Mouse (Mus musculus) forebrain, embryonic 11.5 days (tissue): ENCODE measurements at regions not wholly inside any gene's neighbourhood (a gene's known extent, or its start where the extent isn't known, plus 50 kb on each side); places are given as distances from the start of the nearest gene placed in this dataset.

Experiments used
- ATAC-seq: fragments of 200-750 bp; cut with Nextera tagmentation; replicated peaks from 2 replicates; pipeline ENCODE4 v1.8.0; 2017; ENCODE audit warnings: moderate TSS enrichment; ENCODE audit not compliant: low FRiP score
- DNase-seq: peaks from one replicate; pipeline ENCODE4 v3.0.0-alpha.2; 2017; ENCODE audit warnings: low spot score
- H3K27ac ChIP-seq: fragments of 300-500 bp; sonication (generic); 2 replicates; pipeline ENCODE4 v1.5.1; 2014; ENCODE audit warnings: low read depth, low read length
- H3K27me3 ChIP-seq: fragments of 300-500 bp; sonication (generic); 2 replicates; pipeline ENCODE4 v1.6.1; 2014; ENCODE audit warnings: mild to moderate bottlenecking, low read length, mixed read lengths; ENCODE audit not compliant: control insufficient read depth, insufficient read depth
- H3K36me3 ChIP-seq: fragments of 300-500 bp; sonication (generic); 2 replicates; pipeline ENCODE4 v1.6.1; 2014; ENCODE audit warnings: mild to moderate bottlenecking, low read length, moderate library complexity, mixed read lengths; ENCODE audit not compliant: control insufficient read depth, insufficient read depth
- H3K4me1 ChIP-seq: fragments of 300-500 bp; sonication (generic); replicated peaks from 2 replicates; pipeline ENCODE4 v1.6.1; 2014; ENCODE audit warnings: low read length, mixed read lengths; ENCODE audit not compliant: control insufficient read depth, insufficient read depth
- H3K4me2 ChIP-seq: fragments of 300-500 bp; sonication (generic); 2 replicates; pipeline ENCODE4 v1.6.1; 2014; ENCODE audit warnings: low read depth, mild to moderate bottlenecking, low read length, moderate library complexity, mixed read lengths; ENCODE audit not compliant: severe bottlenecking
- H3K4me3 ChIP-seq: fragments of 300-500 bp; sonication (generic); 2 replicates; pipeline ENCODE4 v1.5.1; 2014; ENCODE audit warnings: low read depth, low read length
- H3K9ac ChIP-seq: fragments of 300-500 bp; sonication (generic); 2 replicates; pipeline ENCODE4 v1.6.1; 2014; ENCODE audit warnings: low read length
- H3K9me3 ChIP-seq: fragments of 300-500 bp; sonication (generic); 2 replicates; pipeline ENCODE4 v1.6.1; 2016; ENCODE audit warnings: low read length, mixed read lengths; ENCODE audit not compliant: control insufficient read depth
- WGBS: fragments of 180-500 bp; shearing (Covaris S2); extraction: QIAGEN DNeasy Blood & Tissue Kit; methylation state at CpG from one replicate; pipeline ENCODE4 v1.1.7; 2014; 5-methylcytosine and 5-hydroxymethylcytosine counted together

DNA sequence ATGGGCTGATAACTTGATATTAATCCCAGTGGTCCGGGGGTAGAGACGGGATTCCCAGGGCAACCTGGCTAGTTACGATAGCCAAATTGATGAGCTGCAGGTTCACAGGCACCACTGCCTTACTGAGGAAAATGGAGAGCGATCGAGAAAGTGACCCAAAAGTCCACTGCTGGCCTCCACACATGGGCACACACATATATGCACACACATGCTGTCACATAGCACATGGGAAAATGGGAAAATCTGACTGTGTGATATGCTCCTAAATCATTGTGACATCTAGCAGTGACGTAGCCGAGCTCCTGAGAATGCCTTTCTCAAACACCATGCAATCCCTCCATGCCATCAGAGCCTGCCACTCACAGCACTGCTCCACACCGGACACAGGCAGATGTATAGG, 83.8 kb upstream of the Cpsf6 start:
- ATAC-seq (no peak), DNase-seq (no peak)
- H3K9ac ChIP-seq, result no peak overlapping the region
- H3K4me3 ChIP-seq, result no peak overlapping the region
- no peak overlapping the region for H3K27ac ChIP-seq
- H3K4me2 ChIP-seq, result no peak overlapping the region
- no peaks in the 10 kb centered on the region for H3K9me3 ChIP-seq
- no peaks in the 10 kb centered on the region for H3K4me1 ChIP-seq
- WGBS, result 96% methylated on average over 8 of the region's 8 CpGs
- H3K27me3 ChIP-seq, result no peaks in the 10 kb centered on the region
- H3K36me3 ChIP-seq, result no peaks in the 10 kb centered on the region

DNA sequence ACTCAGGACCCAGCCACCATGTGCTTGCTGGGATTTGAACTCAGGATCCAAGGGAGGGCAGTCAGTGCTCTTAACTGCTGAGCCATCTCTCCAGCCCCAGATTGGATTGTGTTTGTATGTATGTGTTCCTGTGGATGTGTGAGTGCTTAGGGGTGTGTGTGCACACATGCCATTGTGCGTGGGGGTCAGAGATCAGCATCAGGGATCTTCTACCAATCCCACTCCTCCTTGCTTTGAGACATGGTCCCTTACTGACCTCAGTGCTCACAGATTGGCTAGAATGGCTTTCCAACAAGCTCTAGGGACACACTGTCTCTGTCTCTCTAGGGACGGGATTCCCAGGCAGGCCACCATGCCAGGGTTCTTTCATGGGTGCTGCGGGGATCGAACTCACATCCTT, 83.1 kb upstream of the Cpsf6 start:
- Histone ChIP-seq H3K9ac (no peak overlapping the region), H3K27me3 (no peaks in the 10 kb centered on the region), H3K9me3 (no peaks in the 10 kb centered on the region), H3K4me3 (no peak overlapping the region), H3K4me2 (no peak overlapping the region), H3K36me3 (no peaks in the 10 kb centered on the region), H3K27ac (no peak overlapping the region), H3K4me1 (no peaks in the 10 kb centered on the region)
- no peak for ATAC-seq
- no peak for DNase-seq
- WGBS, result 94% methylated on average over 4 of the region's 4 CpGs

DNA sequence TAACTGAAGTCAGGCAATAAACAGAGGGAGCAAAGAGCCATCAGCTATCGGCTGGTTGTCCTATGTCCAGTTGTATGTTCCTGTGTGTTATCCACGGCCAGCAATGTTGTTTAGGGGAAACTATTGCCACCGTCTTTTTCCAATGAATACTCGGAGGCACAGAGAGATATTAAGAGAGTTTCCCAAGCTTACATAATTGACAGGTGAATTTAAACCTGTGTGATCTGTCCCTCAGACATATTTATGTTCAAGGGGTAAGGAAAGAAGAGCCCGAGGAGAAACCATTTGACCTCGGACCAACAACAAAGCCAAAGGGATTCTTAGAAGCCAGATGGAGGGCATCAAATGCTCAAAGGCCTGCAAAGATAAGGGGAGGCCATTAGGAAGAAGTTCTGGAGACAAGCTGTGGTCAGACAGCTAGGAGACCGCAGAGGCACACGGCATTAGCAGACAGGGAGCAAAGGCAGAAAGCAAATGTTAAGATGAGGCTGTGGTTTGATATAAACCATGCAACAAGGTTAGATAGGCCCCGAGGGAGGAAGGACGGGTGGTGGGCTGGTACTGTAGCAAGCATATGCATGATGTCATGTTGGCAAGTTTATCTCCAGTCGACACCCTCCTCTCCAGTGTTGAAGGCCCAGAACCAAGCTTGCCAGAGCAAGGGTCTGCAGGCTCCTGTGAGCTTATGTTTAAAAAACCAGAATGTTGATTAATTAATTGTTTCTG, 82.1 kb upstream of the Cpsf6 start:
- Histone ChIP-seq H3K36me3 (no peaks in the 10 kb centered on the region), H3K9me3 (no peaks in the 10 kb centered on the region), H3K4me1 (0 out of 2 replicates have a peak, but pooled peaks cover 2% of the 10 kb centered on the region), H3K27ac (no peak overlapping the region), H3K9ac (no peak overlapping the region), H3K27me3 (no peaks in the 10 kb centered on the region), H3K4me3 (no peak overlapping the region), H3K4me2 (no peak overlapping the region)
- ATAC-seq, result no peak
- WGBS, result 88% methylated on average over 11 of the region's 11 CpGs
- no peak for DNase-seq

DNA sequence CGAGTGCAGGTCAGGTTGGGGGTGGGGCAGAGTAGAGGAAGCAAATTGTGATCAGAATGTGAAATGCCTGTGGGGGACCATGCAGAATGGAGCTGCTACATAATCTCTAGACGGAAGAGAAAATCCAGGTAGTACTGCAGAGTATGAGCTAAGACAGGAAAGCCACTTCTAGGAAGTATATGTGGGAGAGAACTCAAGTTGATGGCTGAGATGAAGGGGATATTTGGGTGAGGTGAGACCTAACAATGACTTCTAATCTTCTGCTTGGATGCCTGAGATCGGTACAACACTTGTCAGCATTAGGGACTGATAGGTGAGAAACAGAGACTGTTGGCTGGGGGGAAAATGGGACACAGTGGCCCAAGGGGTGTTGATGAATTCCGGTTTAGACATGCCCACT, 81.4 kb upstream of the Cpsf6 start:
- DNase-seq, result no peak
- Histone ChIP-seq H3K36me3 (no peaks in the 10 kb centered on the region), H3K27me3 (no peaks in the 10 kb centered on the region), H3K4me2 (no peak overlapping the region), H3K9me3 (no peaks in the 10 kb centered on the region), H3K27ac (no peak overlapping the region), H3K4me3 (no peak overlapping the region), H3K9ac (no peak overlapping the region), H3K4me1 (0 out of 2 replicates have a peak, but pooled peaks cover 2% of the 10 kb centered on the region)
- 86% methylated on average over 4 of the region's 4 CpGs for WGBS
- ATAC-seq, result no peak

DNA sequence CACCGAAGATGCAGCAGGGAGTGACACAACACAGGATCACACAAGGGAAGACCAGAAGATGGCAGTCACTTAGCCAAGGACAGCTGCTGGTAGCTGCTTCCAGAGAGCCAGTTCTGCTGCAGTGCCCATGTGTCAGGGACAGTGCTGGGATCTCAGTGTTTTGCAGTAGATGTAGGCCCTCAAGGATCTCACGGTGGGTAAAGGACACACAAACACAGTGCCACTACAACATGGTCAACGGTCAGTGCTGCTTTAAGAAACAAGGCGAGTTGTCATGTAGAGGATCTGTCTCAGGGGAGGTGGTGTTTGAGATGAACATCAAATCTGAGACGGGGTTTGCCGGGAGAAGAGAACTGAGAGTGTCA, 80.5 kb upstream of the Cpsf6 start:
- Histone ChIP-seq H3K36me3 (no peaks in the 10 kb centered on the region), H3K4me3 (no peak overlapping the region), H3K27me3 (no peaks in the 10 kb centered on the region), H3K9me3 (no peaks in the 10 kb centered on the region), H3K4me1 (0 out of 2 replicates have a peak, but pooled peaks cover 2% of the 10 kb centered on the region), H3K27ac (no peak overlapping the region), H3K9ac (no peak overlapping the region), H3K4me2 (no peak overlapping the region)
- no peak for DNase-seq
- 92% methylated on average over 6 of the region's 6 CpGs for WGBS
- ATAC-seq, result no peak

DNA sequence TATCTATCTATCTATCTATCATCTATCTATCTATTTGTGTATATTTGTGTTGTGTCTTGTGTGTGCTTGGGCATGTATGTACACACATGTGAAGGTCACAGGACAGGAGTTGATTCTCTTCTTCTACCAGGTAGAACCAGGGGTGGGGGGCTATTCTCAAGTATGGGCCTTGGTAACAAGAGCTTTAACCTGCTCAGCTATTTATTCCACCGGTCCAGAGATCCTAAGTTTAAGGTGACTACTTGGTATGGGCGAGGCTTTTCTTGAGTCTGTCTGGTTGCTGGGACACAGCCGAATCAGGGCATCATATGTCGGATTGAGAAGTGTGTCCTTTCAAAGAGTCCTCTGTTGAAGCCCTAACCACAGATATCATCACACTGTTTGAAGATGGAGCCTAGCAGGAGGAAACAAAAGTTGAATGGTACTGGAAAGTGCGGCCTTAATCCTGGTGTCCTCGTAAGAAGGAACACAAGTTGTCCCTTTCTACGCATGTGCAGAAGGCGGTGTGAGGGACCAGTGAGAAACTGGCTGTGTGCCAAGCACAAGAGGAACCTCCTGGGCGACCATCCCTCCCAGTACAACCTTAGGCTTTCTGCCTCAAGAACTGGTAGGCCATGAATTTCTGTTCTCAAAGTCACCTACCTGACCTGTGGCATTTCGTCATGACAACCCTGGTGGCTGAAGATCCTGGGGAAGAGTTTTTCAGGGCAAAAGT, 80.0 kb upstream of the Cpsf6 start:
- ATAC-seq (no peak), DNase-seq (no peak)
- Histone ChIP-seq H3K4me1 (0 out of 2 replicates have a peak, but pooled peaks cover 2% of the 10 kb centered on the region), H3K4me2 (no peak overlapping the region), H3K9me3 (no peaks in the 10 kb centered on the region), H3K27ac (no peak overlapping the region), H3K4me3 (no peak overlapping the region), H3K36me3 (no peaks in the 10 kb centered on the region), H3K9ac (no peak overlapping the region), H3K27me3 (no peaks in the 10 kb centered on the region)
- WGBS, result 92% methylated on average over 10 of the region's 10 CpGs

DNA sequence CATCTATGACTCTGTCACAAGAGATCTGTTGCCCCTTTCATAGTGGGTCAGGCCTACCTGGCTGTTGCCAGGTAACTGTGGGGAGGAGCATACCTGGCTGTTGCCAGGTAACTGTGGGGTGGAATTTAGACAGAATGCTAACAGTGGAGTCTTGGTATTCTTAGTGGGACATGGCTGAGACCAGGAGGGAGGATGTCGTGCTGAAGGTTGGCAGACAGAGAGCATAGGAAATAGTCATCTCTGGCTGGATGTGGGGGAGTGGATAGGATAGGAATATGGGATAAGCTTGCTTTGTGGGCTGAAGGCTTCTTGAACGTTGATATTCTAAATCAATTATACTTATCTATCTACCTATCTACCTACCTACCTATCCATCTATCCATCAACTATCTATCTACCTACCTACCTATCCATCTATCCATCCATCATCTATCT, 79.2 kb upstream of the Cpsf6 start:
- Histone ChIP-seq H3K4me2 (no peak overlapping the region), H3K36me3 (no peaks in the 10 kb centered on the region), H3K27me3 (no peaks in the 10 kb centered on the region), H3K4me1 (0 out of 2 replicates have a peak, but pooled peaks cover 2% of the 10 kb centered on the region), H3K9ac (no peak overlapping the region), H3K27ac (no peak overlapping the region), H3K9me3 (no peaks in the 10 kb centered on the region), H3K4me3 (no peak overlapping the region)
- WGBS, result 92% methylated on average over 2 of the region's 2 CpGs
- no peak for ATAC-seq
- DNase-seq, result no peak

DNA sequence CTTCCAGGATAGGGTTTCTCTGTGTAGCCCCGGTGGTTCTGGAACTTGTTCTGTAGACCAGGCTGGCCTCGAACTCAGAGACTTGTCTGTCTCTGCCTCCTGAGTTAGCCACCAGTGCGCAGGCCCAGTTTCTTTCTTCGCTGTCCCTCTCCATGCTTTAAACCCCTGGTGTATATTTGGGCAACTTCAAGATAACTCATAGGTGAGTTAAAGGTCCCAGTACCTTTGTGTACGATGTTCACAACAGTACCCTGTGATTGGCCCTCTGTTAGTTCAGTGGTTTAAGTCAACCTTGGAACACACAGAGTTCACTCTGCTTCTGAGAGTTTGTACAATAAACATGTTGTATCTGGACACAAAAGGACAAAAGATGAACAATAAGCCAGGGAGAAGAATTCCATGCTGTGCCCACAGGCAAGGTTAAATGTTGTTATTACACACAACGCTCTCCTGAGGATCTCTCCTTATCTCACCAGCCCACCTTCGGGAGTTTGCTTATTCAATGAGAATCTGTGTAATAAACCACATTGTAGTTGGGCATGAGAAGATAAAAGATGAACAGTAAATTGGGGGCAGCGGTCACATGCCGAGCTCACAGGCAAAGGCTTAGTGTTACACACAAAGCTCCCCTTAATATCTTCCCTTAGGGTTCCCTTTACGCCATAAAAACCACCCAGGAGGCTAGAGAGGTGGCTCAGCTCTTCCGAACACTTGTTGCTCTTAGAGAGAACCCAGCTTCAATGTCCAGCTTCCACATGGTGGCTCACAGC, 78.6 kb upstream of the Cpsf6 start:
- H3K27me3 ChIP-seq, result no peaks in the 10 kb centered on the region
- 87% methylated on average over 11 of the region's 11 CpGs for WGBS
- H3K4me2 ChIP-seq, result no peak overlapping the region
- no peak overlapping the region for H3K4me3 ChIP-seq
- ATAC-seq (no peak), DNase-seq (no peak)
- no peak overlapping the region for H3K9ac ChIP-seq
- no peak overlapping the region for H3K27ac ChIP-seq
- 0 out of 2 replicates have a peak, but pooled peaks cover 2% of the 10 kb centered on the region for H3K4me1 ChIP-seq
- no peaks in the 10 kb centered on the region for H3K9me3 ChIP-seq
- H3K36me3 ChIP-seq, result no peaks in the 10 kb centered on the region
